Mouse (Mus musculus): ENCODE data around the gene Focad. TPM values are rescaled to one million over a fixed set of nuclear protein-coding genes. Genes with fewer than 3 reads are reported as not detected.
A peak's percentile ranks its signal among the peaks of the same experiment; 100 is the strongest.

Focad gene
- polyA plus RNA-seq, 1 experiment from 2014 or later = 14.6 TPM

- 86% methylated on average over 5 of the region's 5 CpGs for WGBS
- Histone ChIP-seq H3K36me3 (ENCODE audit: control insufficient read depth, insufficient read depth, low read length) (no peaks in the 10 kb centered on the region), H3K4me2 (replicated peaks; ENCODE audit: low read depth, low read length) (no peak overlapping the region), H3K27ac (ENCODE audit: low read depth, low read length) (no peak overlapping the region), H3K9ac (ENCODE audit: low read depth, low read length) (no peak overlapping the region), H3K4me3 (ENCODE audit: low read depth, low read length) (no peak overlapping the region), H3K9me3 (ENCODE audit: control insufficient read depth, low read length) (no peaks in the 10 kb centered on the region), H3K4me1 (replicated peaks; ENCODE audit: control insufficient read depth, insufficient read depth, low read length) (no peaks in the 10 kb centered on the region), H3K27me3 (ENCODE audit: control insufficient read depth, insufficient read depth, low read length) (no peaks in the 10 kb centered on the region)
- ATAC-seq (ENCODE audit: low FRiP score) = no peak
- DNase-seq (ENCODE audit: low spot score) = no peak
These were observed 231.0 kb downstream of the Focad start for GRCm38 (mm10) chr4:88325392-88325791.

GRCm38 (mm10) chr4:88334533-88334932 is 240.1 kb downstream of the Focad start:
- DNase-seq (ENCODE audit: low spot score) = no peak
- no peaks in the 10 kb centered on the region for H3K27me3 ChIP-seq (ENCODE audit: control insufficient read depth, insufficient read depth, low read length)
- H3K9ac ChIP-seq (ENCODE audit: low read depth, low read length) = no peak overlapping the region
- no peak overlapping the region for H3K27ac ChIP-seq (ENCODE audit: low read depth, low read length)
- H3K4me3 ChIP-seq (ENCODE audit: low read depth, low read length) = no peak overlapping the region
- WGBS = 94% methylated on average over 4 of the region's 4 CpGs
- H3K36me3 ChIP-seq (ENCODE audit: control insufficient read depth, insufficient read depth, low read length) = no peaks in the 10 kb centered on the region
- ATAC-seq (ENCODE audit: low FRiP score) = no peak
- no peaks in the 10 kb centered on the region for H3K4me1 ChIP-seq (replicated peaks; ENCODE audit: control insufficient read depth, insufficient read depth, low read length)
- no peaks in the 10 kb centered on the region for H3K9me3 ChIP-seq (ENCODE audit: control insufficient read depth, low read length)
- H3K4me2 ChIP-seq (replicated peaks; ENCODE audit: low read depth, low read length) = no peak overlapping the region

GRCm38 (mm10) chr4:88336753-88337152 is 242.3 kb downstream of the Focad start:
- Histone ChIP-seq H3K4me2 (replicated peaks; ENCODE audit: low read depth, low read length) (no peak overlapping the region), H3K27ac (ENCODE audit: low read depth, low read length) (no peak overlapping the region), H3K36me3 (ENCODE audit: control insufficient read depth, insufficient read depth, low read length) (no peaks in the 10 kb centered on the region), H3K9me3 (ENCODE audit: control insufficient read depth, low read length) (no peaks in the 10 kb centered on the region), H3K4me3 (ENCODE audit: low read depth, low read length) (no peak overlapping the region), H3K9ac (ENCODE audit: low read depth, low read length) (no peak overlapping the region), H3K4me1 (replicated peaks; ENCODE audit: control insufficient read depth, insufficient read depth, low read length) (no peaks in the 10 kb centered on the region), H3K27me3 (ENCODE audit: control insufficient read depth, insufficient read depth, low read length) (no peaks in the 10 kb centered on the region)
- ATAC-seq (ENCODE audit: low FRiP score) (no peak), DNase-seq (ENCODE audit: low spot score) (no peak)
- 90% methylated on average over 2 of the region's 2 CpGs for WGBS

GRCm38 (mm10) chr4:88337365-88337764 is 242.9 kb downstream of the Focad start:
- 70% methylated on average over 2 of the region's 2 CpGs for WGBS
- Histone ChIP-seq H3K4me3 (ENCODE audit: low read depth, low read length) (no peak overlapping the region), H3K4me2 (replicated peaks; ENCODE audit: low read depth, low read length) (no peak overlapping the region), H3K9me3 (ENCODE audit: control insufficient read depth, low read length) (no peaks in the 10 kb centered on the region), H3K27me3 (ENCODE audit: control insufficient read depth, insufficient read depth, low read length) (no peaks in the 10 kb centered on the region), H3K4me1 (replicated peaks; ENCODE audit: control insufficient read depth, insufficient read depth, low read length) (no peaks in the 10 kb centered on the region), H3K27ac (ENCODE audit: low read depth, low read length) (no peak overlapping the region), H3K36me3 (ENCODE audit: control insufficient read depth, insufficient read depth, low read length) (no peaks in the 10 kb centered on the region), H3K9ac (ENCODE audit: low read depth, low read length) (no peak overlapping the region)
- ATAC-seq (ENCODE audit: low FRiP score) (no peak), DNase-seq (ENCODE audit: low spot score) (no peak)

DNA sequence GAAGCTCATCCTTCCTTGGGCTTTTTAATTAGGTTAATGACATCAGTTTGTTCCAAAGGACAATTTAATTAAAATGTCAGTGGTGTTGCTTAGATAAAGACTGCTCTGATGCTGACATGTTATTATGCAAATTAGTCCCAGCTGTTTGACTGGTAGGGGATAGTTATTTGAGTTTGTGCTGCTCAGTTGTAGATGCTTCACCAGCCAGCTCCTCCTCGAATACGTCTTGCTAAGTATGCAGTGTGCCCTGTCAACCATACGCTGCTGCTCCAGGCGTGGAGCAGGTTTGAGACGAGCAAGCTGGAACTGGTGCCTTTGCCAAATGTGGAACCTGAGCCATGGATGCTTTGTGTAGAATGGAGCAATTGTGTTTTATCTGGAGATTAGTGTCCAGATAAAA is 243.7 kb downstream of the Focad start:
- ATAC-seq (ENCODE audit: low FRiP score) = peak; percentile 57
- H3K27me3 ChIP-seq (ENCODE audit: control insufficient read depth, insufficient read depth, low read length) = no peaks in the 10 kb centered on the region
- no peaks in the 10 kb centered on the region for H3K4me1 ChIP-seq (replicated peaks; ENCODE audit: control insufficient read depth, insufficient read depth, low read length)
- 53% methylated on average over 5 of the region's 5 CpGs for whole genome bisulfite sequencing
- H3K36me3 ChIP-seq (ENCODE audit: control insufficient read depth, insufficient read depth, low read length) = no peaks in the 10 kb centered on the region
- no peak overlapping the region for H3K4me3 ChIP-seq (ENCODE audit: low read depth, low read length)
- H3K9ac ChIP-seq (ENCODE audit: low read depth, low read length) = no peak overlapping the region
- no peak for DNase-seq (ENCODE audit: low spot score)
- no peak overlapping the region for H3K27ac ChIP-seq (ENCODE audit: low read depth, low read length)
- H3K4me2 ChIP-seq (replicated peaks; ENCODE audit: low read depth, low read length) = no peak overlapping the region
- H3K9me3 ChIP-seq (ENCODE audit: control insufficient read depth, low read length) = no peaks in the 10 kb centered on the region

DNA sequence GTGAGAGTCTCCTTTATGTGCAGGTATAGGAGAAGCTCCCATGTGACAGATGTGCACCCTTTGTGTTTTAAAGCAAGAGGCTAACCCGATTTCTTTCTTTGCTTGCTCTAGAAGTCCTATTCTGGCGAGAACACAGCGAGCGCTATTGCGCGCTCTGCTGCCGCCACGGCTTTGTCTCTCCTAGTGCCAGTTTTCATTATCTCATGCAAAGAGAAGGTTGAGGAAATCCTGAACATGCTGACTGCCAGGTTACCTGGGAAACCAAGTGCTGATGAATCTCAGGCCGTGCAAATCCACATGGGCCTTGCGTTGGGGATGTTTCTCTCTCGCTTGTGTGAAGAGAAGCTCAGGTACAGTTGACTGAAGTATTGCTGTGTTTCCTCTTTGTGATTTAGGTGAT is 250.0 kb downstream of the Focad start:
- Histone ChIP-seq H3K9me3 (ENCODE audit: control insufficient read depth, low read length) (no peaks in the 10 kb centered on the region), H3K27me3 (ENCODE audit: control insufficient read depth, insufficient read depth, low read length) (no peaks in the 10 kb centered on the region), H3K36me3 (ENCODE audit: control insufficient read depth, insufficient read depth, low read length) (no peaks in the 10 kb centered on the region), H3K4me2 (replicated peaks; ENCODE audit: low read depth, low read length) (no peak overlapping the region), H3K4me1 (replicated peaks; ENCODE audit: control insufficient read depth, insufficient read depth, low read length) (no peaks in the 10 kb centered on the region), H3K27ac (ENCODE audit: low read depth, low read length) (no peak overlapping the region), H3K4me3 (ENCODE audit: low read depth, low read length) (no peak overlapping the region), H3K9ac (ENCODE audit: low read depth, low read length) (no peak overlapping the region)
- WGBS = 76% methylated on average over 11 of the region's 11 CpGs
- ATAC-seq (ENCODE audit: low FRiP score) = no peak
- DNase-seq (ENCODE audit: low spot score) = no peak

- WGBS = 67% methylated on average over 4 of the region's 4 CpGs
- no peak for DNase-seq (ENCODE audit: low spot score)
- Histone ChIP-seq H3K9ac (ENCODE audit: low read depth, low read length) (no peak overlapping the region), H3K4me2 (replicated peaks; ENCODE audit: low read depth, low read length) (no peak overlapping the region), H3K36me3 (ENCODE audit: control insufficient read depth, insufficient read depth, low read length) (no peaks in the 10 kb centered on the region), H3K4me3 (ENCODE audit: low read depth, low read length) (no peak overlapping the region), H3K27me3 (ENCODE audit: control insufficient read depth, insufficient read depth, low read length) (no peaks in the 10 kb centered on the region), H3K4me1 (replicated peaks; ENCODE audit: control insufficient read depth, insufficient read depth, low read length) (no peaks in the 10 kb centered on the region), H3K9me3 (ENCODE audit: control insufficient read depth, low read length) (no peaks in the 10 kb centered on the region), H3K27ac (ENCODE audit: low read depth, low read length) (no peak overlapping the region)
- ATAC-seq (ENCODE audit: low FRiP score) = no peak
These were observed 250.6 kb downstream of the Focad start for GRCm38 (mm10) chr4:88345065-88345464.

DNA sequence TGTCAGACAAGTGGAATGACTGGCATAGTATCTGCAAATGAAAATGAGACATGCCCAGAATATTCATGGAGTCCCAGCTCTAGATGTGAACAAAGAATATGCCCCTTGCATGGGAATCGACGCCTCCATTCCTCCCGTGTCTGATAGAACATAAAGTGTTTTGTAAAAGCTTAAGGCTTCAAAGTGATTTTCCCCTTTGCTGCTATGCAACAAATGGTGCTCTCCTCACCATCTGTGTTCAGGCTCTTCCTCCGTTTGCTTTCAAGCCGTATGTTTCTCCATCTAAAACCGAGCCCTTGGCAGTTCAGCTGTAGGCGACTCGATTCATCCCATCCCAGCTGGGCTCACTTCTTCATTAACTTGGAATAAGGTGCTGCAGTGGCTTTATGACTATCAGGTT is 251.5 kb downstream of the Focad start:
- Histone ChIP-seq H3K27ac (ENCODE audit: low read depth, low read length) (no peak overlapping the region), H3K4me1 (replicated peaks; ENCODE audit: control insufficient read depth, insufficient read depth, low read length) (no peaks in the 10 kb centered on the region), H3K36me3 (ENCODE audit: control insufficient read depth, insufficient read depth, low read length) (no peaks in the 10 kb centered on the region), H3K4me2 (replicated peaks; ENCODE audit: low read depth, low read length) (no peak overlapping the region), H3K4me3 (ENCODE audit: low read depth, low read length) (no peak overlapping the region), H3K9me3 (ENCODE audit: control insufficient read depth, low read length) (no peaks in the 10 kb centered on the region), H3K27me3 (ENCODE audit: control insufficient read depth, insufficient read depth, low read length) (no peaks in the 10 kb centered on the region), H3K9ac (ENCODE audit: low read depth, low read length) (no peak overlapping the region)
- ATAC-seq (ENCODE audit: low FRiP score) (no peak), DNase-seq (ENCODE audit: low spot score) (no peak)
- WGBS = 84% methylated on average over 8 of the region's 8 CpGs

DNA sequence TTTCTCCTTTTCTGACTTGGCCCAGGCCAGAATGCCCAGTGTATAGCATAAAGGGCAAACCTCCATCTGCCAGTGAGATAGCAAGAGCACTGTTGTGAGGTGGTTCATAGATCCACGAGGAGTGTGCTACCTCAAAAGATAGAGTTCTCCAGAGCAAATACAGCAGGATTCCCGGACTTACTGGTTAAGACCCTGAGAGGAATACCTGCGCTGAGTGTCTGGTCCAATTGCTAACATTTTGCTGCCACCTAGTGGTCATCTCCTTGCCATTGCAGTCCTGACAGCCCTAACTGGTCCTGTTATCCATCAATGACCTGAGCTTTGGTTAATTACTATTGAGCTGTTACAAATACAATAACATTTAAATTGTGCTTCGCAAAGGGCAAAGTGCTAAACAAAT is 256.5 kb downstream of the Focad start:
- H3K9me3 ChIP-seq (ENCODE audit: control insufficient read depth, low read length) = no peaks in the 10 kb centered on the region
- 7% methylated on average over 4 of the region's 4 CpGs for WGBS
- ATAC-seq (ENCODE audit: low FRiP score) = peak; percentile 84; the same call in 1 of the 2 replicates

More for the DNA sequence above, 256.5 kb downstream of the Focad start:
- Histone ChIP-seq H3K36me3 (ENCODE audit: control insufficient read depth, insufficient read depth, low read length) (no peaks in the 10 kb centered on the region), H3K4me2 (replicated peaks; ENCODE audit: low read depth, low read length) (no peak overlapping the region), H3K4me1 (replicated peaks; ENCODE audit: control insufficient read depth, insufficient read depth, low read length) (no peaks in the 10 kb centered on the region), H3K27me3 (ENCODE audit: control insufficient read depth, insufficient read depth, low read length) (no peaks in the 10 kb centered on the region), H3K9ac (ENCODE audit: low read depth, low read length) (no peak overlapping the region), H3K4me3 (ENCODE audit: low read depth, low read length) (no peak overlapping the region), H3K27ac (ENCODE audit: low read depth, low read length) (no peak overlapping the region)
- DNase-seq (ENCODE audit: low spot score) = peak; percentile 88

All from hindbrain, embryonic 11.5 days (tissue).